Mouse (Mus musculus): ENCODE data around the gene Pcdh20.
A peak's percentile ranks its signal among the peaks of the same experiment; 100 is the strongest.

The Pcdh20 gene

DNA sequence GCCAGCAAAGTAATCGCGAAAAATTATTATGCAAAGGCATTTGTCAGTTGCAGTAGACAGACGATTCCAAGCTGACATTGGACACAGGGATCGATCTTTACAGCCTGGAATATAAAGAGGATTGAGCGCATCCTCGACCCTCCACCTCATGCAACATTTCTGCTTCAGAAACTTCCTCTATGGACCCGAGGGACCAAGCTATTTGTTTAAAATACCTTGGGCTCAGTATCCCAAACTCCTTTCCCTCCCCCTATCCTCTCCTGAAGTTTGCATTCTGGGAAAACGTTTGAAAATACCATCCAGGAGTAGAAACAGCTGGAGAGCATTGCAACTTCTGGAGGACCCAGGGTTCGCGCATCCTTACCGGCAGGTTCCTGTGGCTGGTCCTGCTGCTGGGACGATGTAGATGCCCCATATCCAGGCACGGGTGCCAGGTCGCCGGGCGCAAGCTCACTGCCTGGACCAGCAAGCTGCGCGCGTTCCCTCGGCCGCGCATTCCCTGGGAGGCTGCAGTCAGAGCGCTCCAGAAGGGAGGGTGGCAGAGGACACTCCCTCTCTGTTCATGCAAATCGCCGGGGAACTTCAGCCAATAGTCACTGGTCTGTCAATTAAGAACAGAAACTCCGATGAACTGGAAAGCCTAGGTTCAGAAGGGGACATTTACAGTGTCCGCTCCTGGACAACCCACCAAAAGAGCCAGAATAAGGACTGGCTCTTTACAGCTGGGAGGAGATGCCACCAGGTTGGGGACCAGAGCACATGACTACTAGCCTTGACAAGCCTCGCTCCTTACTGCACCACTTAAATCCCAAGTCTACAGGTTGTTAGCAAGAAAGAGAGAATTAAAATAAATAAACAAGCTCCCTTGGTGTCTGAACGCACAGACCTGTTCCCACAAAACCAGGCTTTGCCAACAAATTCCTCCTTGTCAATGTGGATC lies at the start of gene Pcdh20:
Pcdh20 (minus strand) TSS at position 902 of the 940 bp plus-strand sequence.
- peak; percentile 86 for ATAC-seq (ENCODE audit: low TSS enrichment)

DNA sequence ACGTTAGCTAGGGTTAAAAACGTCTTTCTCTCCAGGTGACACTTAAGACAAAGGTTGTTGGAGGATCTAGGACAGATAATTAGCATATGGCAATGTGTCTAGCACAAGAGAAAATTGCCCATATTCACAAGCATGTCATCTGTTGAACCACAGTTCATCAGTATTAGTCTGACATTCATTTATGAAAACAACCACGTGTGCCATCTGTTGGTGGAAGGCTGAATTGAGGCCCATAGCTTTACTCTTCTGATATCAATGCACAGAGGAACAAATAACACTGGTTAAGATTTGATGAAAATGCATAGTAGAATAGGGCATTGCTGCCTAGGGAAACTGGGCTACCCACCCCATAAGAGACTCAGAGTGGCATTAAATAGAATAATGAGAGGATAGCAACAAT lies 8.7 kb upstream of the Pcdh20 start:
- 0 out of 2 replicates have a peak, but pooled peaks have one; percentile 62 for ATAC-seq (ENCODE audit: low TSS enrichment)

DNA sequence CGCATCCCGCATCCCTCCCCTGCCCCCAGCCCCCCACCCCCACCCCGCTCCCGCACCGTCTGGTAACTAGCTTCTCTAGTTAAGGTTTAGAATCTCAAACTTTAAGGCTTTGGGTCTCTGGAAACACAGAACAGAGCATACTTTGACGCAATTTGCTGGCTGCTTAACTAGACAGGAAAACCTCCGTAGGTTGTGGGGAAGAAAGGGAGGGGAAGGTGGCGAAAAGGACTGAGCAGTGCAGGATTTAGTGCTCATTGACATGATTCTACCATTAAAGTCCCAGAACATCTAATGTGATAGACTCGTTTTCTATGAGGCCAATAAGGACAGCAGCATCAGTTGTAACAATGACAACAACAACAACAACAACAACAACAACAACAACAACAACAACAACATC lies 1.2 kb downstream of the Pcdh20 start:
- peak; percentile 25; the same call in 1 of the 2 replicates for ATAC-seq (ENCODE audit: low TSS enrichment)

DNA sequence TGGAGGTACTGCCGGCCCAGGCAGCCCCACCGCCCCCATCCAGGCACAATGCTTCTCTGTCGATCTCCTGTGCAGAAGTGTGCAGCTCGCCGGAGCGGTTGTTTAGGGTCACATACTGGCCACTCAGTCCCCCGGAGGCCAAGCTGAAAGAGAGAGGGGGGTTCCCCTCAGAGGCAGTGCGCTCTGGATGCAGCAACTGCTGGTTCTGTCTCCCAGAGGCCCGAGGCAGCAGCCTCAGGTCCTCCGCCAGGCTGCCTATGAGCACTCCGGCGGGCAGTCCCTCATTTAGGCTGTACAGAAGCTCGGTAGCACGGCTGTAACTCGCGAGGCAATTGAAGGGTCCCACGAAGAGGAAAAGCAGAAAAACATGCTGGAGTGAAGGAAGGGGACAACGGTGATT lies 1.8 kb downstream of the Pcdh20 start:
- peak; percentile 42 for ATAC-seq (ENCODE audit: low TSS enrichment)

DNA sequence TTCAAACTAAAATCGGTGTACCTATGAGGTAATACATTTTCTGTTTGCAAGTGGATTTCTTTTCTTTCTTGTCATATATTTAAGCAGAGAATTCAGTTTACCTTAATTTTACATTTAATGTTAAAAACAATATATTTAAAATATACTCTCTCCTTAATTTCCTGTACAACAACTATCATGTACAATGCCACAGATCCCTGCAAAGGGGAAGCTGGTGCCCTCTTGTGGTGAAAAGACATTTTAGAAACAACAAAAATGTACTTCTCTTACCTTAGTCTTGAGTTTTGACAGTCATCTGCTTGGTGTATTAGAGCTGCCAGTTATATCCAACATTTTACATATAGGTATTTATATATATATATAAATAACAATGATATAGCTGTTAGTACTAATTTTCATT lies 4.8 kb downstream of the Pcdh20 start:
- 0 out of 2 replicates have a peak, but pooled peaks have one; percentile 25 for ATAC-seq (ENCODE audit: low TSS enrichment)

DNA sequence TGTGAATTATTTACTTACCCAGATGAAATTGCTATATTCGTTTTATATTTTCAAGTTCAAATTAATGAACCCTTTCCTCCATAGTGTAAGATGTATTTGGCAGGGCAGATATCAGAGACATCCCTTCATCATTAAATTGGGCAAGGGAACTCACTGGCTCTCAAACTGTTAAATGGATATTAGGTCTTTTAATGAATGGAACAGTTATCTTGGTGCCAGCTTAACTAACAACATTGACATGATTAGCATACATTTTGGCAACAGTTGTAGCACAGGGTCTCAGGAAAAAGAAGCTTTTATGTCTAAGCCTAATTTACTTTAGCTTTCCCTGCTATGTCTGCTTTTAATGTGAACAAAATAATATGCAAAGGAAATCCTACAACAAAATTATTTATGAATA lies 6.8 kb downstream of the Pcdh20 start:
- ATAC-seq (ENCODE audit: low TSS enrichment) = no peak

DNA sequence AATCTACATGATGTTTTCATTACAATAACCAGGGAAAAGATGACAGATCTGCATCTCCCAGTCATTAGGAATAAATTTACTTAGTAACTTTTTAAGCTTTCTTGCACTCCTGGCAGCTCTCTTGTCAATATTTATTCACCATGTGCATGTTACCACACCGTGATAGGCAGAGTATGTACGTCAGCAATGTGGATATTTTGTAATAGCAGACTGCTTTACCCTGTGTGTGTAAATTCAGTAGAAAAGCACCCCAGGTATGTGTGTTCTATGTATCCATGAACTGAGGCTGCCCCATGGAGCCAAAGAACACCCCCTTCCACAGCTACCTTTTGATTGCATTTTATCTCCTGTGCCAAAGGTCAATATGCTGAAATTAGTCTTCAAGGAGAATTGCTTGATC lies 7.8 kb downstream of the Pcdh20 start:
- no peak for ATAC-seq (ENCODE audit: low TSS enrichment)

DNA sequence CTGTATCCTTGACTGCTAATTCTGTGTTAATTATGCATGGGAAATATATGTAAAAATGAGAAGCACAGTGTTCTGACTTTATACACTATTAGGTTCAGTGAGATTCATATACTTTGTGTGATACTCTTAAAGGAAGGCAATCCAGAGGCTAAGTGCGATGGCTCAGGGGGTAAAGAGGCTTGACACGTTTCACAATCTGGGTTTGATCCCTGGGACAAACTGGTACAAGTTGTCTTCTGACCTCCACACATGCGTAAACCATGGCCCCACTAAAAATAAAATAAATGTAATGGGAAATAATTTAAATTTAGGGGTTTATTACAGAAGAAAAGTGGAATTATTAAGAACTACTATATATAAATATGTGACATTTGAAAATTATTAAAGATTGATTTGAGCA lies 8.3 kb downstream of the Pcdh20 start:
- ATAC-seq (ENCODE audit: low TSS enrichment) = no peak

DNA sequence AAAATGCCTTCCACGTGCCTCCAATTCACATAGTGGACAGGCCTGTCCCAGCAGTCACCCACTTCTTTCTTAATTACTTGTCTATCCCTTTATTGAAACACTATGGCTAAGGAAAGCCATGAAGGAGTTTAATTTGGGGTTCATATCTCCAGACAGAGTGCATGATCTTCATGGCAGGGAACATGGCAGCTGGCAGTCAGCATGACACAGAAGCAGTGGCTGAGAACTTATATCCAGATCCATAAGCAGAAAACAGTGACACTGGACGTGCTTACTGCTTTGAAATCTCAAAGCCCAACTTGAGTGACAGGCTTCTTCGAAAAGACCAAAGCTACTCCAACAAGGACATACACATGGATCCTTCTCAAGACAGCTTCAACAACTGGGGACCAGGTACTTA lies 10.5 kb downstream of the Pcdh20 start:
- ATAC-seq (ENCODE audit: low TSS enrichment) = no peak

DNA sequence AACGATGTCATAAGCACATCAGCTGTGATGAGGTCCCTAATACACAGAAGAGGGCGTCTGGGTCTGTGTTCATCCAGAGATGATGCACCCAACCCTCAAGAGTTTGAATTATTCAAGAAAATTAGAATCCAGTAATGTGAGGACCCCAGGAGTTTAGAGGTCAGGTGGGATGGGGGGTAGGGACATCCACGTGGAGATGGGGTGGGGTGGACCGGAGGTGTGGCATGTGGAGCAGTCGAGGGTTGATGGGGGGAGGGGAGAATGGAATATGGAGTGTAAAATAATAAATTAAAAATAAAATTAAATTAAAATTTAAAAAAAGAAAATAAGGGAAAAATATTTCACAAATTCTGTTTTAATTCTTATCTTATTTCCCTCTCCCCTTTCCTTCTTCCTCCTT lies 27.9 kb downstream of the Pcdh20 start:
- no peak for ATAC-seq (ENCODE audit: low TSS enrichment)

DNA sequence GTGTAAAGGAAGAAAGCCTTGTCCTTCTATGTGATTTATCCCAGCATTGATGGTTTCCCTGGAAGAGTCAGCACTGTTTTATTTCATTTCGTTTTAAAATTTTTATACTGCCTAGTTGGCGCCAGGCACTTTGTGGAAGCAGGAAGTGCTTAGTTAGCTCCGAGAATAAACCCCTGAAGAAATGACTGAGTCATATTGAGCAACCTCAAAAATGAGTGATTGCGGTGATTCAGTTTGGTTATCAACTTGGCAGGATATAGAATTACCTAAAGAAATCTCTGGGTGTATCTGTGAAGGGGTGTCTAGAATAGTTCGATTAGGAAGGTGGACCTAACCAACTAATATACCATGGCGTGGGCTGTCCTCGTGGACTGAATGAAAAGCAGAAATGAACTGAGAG lies 41.8 kb downstream of the Pcdh20 start:
- ATAC-seq (ENCODE audit: low TSS enrichment) = no peak

DNA sequence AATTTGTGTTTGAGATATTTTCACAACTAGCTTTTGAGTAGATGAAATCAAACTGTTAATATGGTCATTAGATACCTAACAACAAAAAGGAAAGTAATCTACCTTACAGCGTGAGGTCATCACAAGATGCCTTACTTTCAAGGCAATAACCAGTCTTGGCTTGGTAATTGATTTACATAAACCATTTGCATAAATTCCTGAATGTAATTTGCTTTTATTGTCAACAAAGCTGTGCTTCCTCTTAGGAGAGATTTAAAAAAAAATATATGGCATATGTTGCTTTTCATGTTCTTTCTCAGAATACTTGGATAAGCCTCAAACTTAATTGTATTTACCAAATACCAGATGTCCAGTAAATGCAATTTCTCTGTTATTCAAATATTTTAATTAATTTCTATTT lies 43.8 kb downstream of the Pcdh20 start:
- no peak for ATAC-seq (ENCODE audit: low TSS enrichment)
